Mouse (Mus musculus) kidney, embryonic 16.5 days (tissue): ENCODE measurements around the gene Fam208a. TPM values are rescaled to one million over a fixed set of nuclear protein-coding genes. Genes with fewer than 3 reads are reported as not detected.

Experiments used
- ATAC-seq: fragments of 200-750 bp; cut with Nextera tagmentation; 2 replicates; pipeline ENCODE4 v1.8.0; 2017; ENCODE audit warnings: moderate TSS enrichment; ENCODE audit not compliant: low FRiP score, low TSS enrichment
- H3K27ac ChIP-seq: fragments of 300-500 bp; sonication (generic); 2 replicates; pipeline ENCODE4 v1.5.1; 2014; ENCODE audit warnings: low read length
- H3K27me3 ChIP-seq: fragments of 300-500 bp; sonication (generic); 2 replicates; pipeline ENCODE4 v1.6.1; 2014; ENCODE audit warnings: low read length, control low read depth, mixed read lengths; ENCODE audit not compliant: insufficient read depth
- H3K36me3 ChIP-seq: fragments of 300-500 bp; sonication (generic); 2 replicates; pipeline ENCODE4 v1.6.1; 2014; ENCODE audit warnings: low read length, control low read depth, mixed read lengths; ENCODE audit not compliant: insufficient read depth
- H3K4me1 ChIP-seq: fragments of 300-500 bp; sonication (generic); 2 replicates; pipeline ENCODE4 v1.6.1; 2014; ENCODE audit warnings: low read length, control low read depth, mixed read lengths; ENCODE audit not compliant: insufficient read depth
- H3K4me2 ChIP-seq: fragments of 300-500 bp; sonication (generic); replicated peaks from 2 replicates; pipeline ENCODE4 v1.6.1; 2014; ENCODE audit warnings: low read depth, low read length
- H3K4me3 ChIP-seq: fragments of 300-500 bp; sonication (generic); 2 replicates; pipeline ENCODE4 v1.5.1; 2014; ENCODE audit warnings: mild to moderate bottlenecking, low read length
- H3K9ac ChIP-seq: fragments of 300-500 bp; sonication (generic); replicated peaks from 2 replicates; pipeline ENCODE4 v1.6.1; 2014; ENCODE audit warnings: low read length
- H3K9me3 ChIP-seq: fragments of 300-500 bp; sonication (generic); 2 replicates; pipeline ENCODE4 v1.6.1; 2016; ENCODE audit warnings: low read length, control low read depth
- WGBS: fragments of 180-500 bp; shearing (Covaris S2); extraction: QIAGEN DNeasy Blood & Tissue Kit; methylation state at CpG from one replicate; pipeline ENCODE4 v1.1.7; 2014; 5-methylcytosine and 5-hydroxymethylcytosine counted together
- polyA plus RNA-seq: library from polyadenylated mRNA; unstranded; fragments of >200 nt; fragmentation: Nextera tagmentation; extraction: Ambion mirVana; gene quantifications from 2 replicates; pipeline ENCODE4 v1.2.1, GENCODE M21; 2015

Fam208a gene
- polyA plus RNA-seq, 1 experiment from 2014 or later = 8.0 TPM

GRCm38 (mm10) chr14:27393806-27394205, 34.8 kb upstream of the Fam208a start:
- ATAC-seq = 0 out of 2 replicates have a peak, but pooled peaks have one; percentile 23
- H3K4me3 ChIP-seq = no peak overlapping the region
- H3K4me1 ChIP-seq = peaks cover 11% of the 10 kb centered on the region
- H3K36me3 ChIP-seq = 0 out of 2 replicates have a peak, but pooled peaks cover 3% of the 10 kb centered on the region
- 9% methylated on average over 10 of the region's 10 CpGs for WGBS
- H3K9ac ChIP-seq = no peak overlapping the region
- 0 out of 2 replicates have a peak overlapping the region, but pooled peaks have one; percentile 6 for H3K4me2 ChIP-seq
- peaks cover 5% of the 10 kb centered on the region; the same call in 1 of the 2 replicates for H3K9me3 ChIP-seq
- H3K27me3 ChIP-seq = no peaks in the 10 kb centered on the region
- no peak overlapping the region for H3K27ac ChIP-seq

- WGBS = 81% methylated on average over 7 of the region's 7 CpGs
- Histone ChIP-seq H3K27ac (no peak overlapping the region), H3K4me2 (no peak overlapping the region), H3K36me3 (no peaks in the 10 kb centered on the region), H3K9ac (no peak overlapping the region), H3K4me1 (peaks cover 6% of the 10 kb centered on the region; the same call in 1 of the 2 replicates), H3K4me3 (no peak overlapping the region), H3K9me3 (no peaks in the 10 kb centered on the region), H3K27me3 (no peaks in the 10 kb centered on the region)
- ATAC-seq = no peak
Measured at GRCm38 (mm10) chr14:27396424-27396823, 32.2 kb upstream of the Fam208a start.

DNA sequence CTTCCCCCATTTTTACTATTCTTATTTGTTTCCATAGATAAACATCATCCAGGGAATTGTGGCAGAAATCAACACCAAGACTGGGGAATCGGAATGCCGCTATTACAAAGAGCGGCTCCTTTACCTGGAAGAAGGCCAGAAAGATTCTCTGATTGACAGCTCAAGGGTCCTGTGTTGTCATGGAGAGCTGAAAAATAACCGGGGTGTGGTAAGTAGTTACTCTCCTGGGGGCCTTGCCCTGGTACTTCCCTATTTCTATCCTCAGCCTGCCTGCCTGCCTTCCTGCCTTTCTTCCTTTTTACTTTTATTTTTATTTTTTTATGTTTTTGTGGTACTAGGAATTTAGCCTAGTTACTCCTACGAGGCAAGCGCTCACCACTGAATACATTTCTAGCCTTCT, 31.1 kb upstream of the Fam208a start:
- ATAC-seq = no peak
- Histone ChIP-seq H3K36me3 (no peaks in the 10 kb centered on the region), H3K4me3 (no peak overlapping the region), H3K27me3 (no peaks in the 10 kb centered on the region), H3K9ac (no peak overlapping the region), H3K27ac (no peak overlapping the region), H3K4me2 (no peak overlapping the region), H3K9me3 (no peaks in the 10 kb centered on the region), H3K4me1 (peaks cover 6% of the 10 kb centered on the region; the same call in 1 of the 2 replicates)
- 83% methylated on average over 6 of the region's 6 CpGs for WGBS

GRCm38 (mm10) chr14:27400495-27400894, 28.1 kb upstream of the Fam208a start:
- Histone ChIP-seq H3K9ac (no peak overlapping the region), H3K27me3 (no peaks in the 10 kb centered on the region), H3K27ac (no peak overlapping the region), H3K4me3 (no peak overlapping the region), H3K4me2 (no peak overlapping the region), H3K36me3 (peaks cover 6% of the 10 kb centered on the region; the same call in 1 of the 2 replicates), H3K9me3 (no peaks in the 10 kb centered on the region), H3K4me1 (no peaks in the 10 kb centered on the region)
- ATAC-seq = no peak
- 82% methylated on average over 6 of the region's 6 CpGs for WGBS

GRCm38 (mm10) chr14:27401717-27402278, 26.8 kb upstream of the Fam208a start:
- Histone ChIP-seq H3K4me1 (no peaks in the 10 kb centered on the region), H3K4me3 (no peak overlapping the region), H3K27ac (no peak overlapping the region), H3K36me3 (peaks cover 6% of the 10 kb centered on the region; the same call in 1 of the 2 replicates), H3K9ac (no peak overlapping the region), H3K9me3 (peaks cover 6% of the 10 kb centered on the region; the same call in 1 of the 2 replicates), H3K27me3 (no peaks in the 10 kb centered on the region), H3K4me2 (no peak overlapping the region)
- 81% methylated on average over 12 of the region's 12 CpGs for WGBS
- no peak for ATAC-seq

- ATAC-seq = no peak
- no peaks in the 10 kb centered on the region for H3K4me1 ChIP-seq
- no peaks in the 10 kb centered on the region for H3K27me3 ChIP-seq
- H3K4me2 ChIP-seq = no peak overlapping the region
- H3K27ac ChIP-seq = no peak overlapping the region
- no peak overlapping the region for H3K4me3 ChIP-seq
- peaks cover 6% of the 10 kb centered on the region; the same call in 1 of the 2 replicates for H3K9me3 ChIP-seq
- H3K36me3 ChIP-seq = peaks cover 6% of the 10 kb centered on the region; the same call in 1 of the 2 replicates
- H3K9ac ChIP-seq = no peak overlapping the region
- 64% methylated on average over 10 of the region's 10 CpGs for whole genome bisulfite sequencing
Measured at GRCm38 (mm10) chr14:27402332-27403250, 26.0 kb upstream of the Fam208a start.

DNA sequence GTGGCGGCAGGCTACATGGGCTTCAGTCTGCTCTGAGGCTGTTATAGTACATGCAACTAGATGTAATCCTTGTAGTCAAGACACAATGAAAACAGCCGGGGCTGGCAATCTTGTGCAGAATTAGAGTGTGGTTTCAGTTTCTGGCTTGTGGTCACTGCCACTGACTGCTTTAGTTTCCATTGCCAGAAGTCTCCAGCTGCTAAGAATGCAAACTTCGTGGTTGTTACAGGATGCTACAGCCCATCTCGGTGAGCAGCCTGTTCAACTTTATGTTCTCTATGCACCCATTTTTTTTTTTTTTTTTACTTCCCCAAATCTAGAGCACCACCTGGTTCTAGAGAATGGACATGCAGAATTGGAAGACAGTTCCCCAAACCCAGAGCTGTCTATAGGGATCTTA, 23.2 kb upstream of the Fam208a start:
- Histone ChIP-seq H3K4me2 (no peak overlapping the region), H3K9ac (no peak overlapping the region), H3K9me3 (peaks cover 6% of the 10 kb centered on the region; the same call in 1 of the 2 replicates), H3K27ac (no peak overlapping the region), H3K36me3 (peaks cover 6% of the 10 kb centered on the region; the same call in 1 of the 2 replicates), H3K27me3 (no peaks in the 10 kb centered on the region), H3K4me3 (no peak overlapping the region), H3K4me1 (no peaks in the 10 kb centered on the region)
- WGBS = 86% methylated on average over 4 of the region's 4 CpGs
- no peak for ATAC-seq

DNA sequence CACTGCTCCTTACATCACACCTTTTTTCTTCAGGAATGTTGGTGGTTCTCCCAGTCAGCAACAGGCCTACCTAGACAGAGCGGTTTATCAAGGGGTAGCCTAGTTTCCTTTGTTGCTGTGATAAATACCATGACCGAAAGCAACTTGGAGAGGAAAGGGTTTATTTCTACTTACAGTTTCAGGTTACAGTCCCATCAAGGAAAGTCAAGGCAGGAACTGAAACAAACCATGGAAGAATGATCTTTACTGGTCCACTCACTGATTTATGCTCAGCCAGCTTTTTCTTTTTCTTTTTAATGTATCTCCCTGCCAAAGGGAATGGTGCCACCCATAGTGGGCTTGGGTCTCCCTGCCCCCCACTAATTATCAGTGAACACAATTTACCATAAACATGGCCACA, 22.7 kb upstream of the Fam208a start:
- Histone ChIP-seq H3K4me1 (no peaks in the 10 kb centered on the region), H3K9ac (no peak overlapping the region), H3K27me3 (no peaks in the 10 kb centered on the region), H3K36me3 (peaks cover 6% of the 10 kb centered on the region; the same call in 1 of the 2 replicates), H3K4me3 (no peak overlapping the region), H3K4me2 (no peak overlapping the region), H3K27ac (no peak overlapping the region), H3K9me3 (peaks cover 6% of the 10 kb centered on the region; the same call in 1 of the 2 replicates)
- 90% methylated on average over 2 of the region's 2 CpGs for WGBS
- no peak for ATAC-seq

- no peaks in the 10 kb centered on the region for H3K27me3 ChIP-seq
Measured at GRCm38 (mm10) chr14:27408240-27408639, 20.4 kb upstream of the Fam208a start.

More at GRCm38 (mm10) chr14:27408240-27408639, 20.4 kb upstream of the Fam208a start:
- no peaks in the 10 kb centered on the region for H3K4me1 ChIP-seq
- 84% methylated on average over 3 of the region's 3 CpGs for WGBS
- H3K4me2 ChIP-seq = no peak overlapping the region
- no peak for ATAC-seq
- H3K27ac ChIP-seq = no peak overlapping the region
- peaks cover 6% of the 10 kb centered on the region; the same call in 1 of the 2 replicates for H3K9me3 ChIP-seq
- no peak overlapping the region for H3K4me3 ChIP-seq
- no peak overlapping the region for H3K9ac ChIP-seq
- H3K36me3 ChIP-seq = peaks cover 6% of the 10 kb centered on the region; the same call in 1 of the 2 replicates
